Mouse (Mus musculus) liver, embryonic 14.5 days (tissue): ENCODE measurements around the gene Rbsn. TPM values are rescaled to one million over a fixed set of nuclear protein-coding genes. Genes with fewer than 3 reads are reported as not detected.

Experiments used
- ATAC-seq: fragments of 200-750 bp; cut with Nextera tagmentation; 2 replicates; pipeline ENCODE4 v1.8.0; 2017; ENCODE audit warnings: moderate number of reproducible peaks, mild to moderate bottlenecking, moderate library complexity; ENCODE audit not compliant: insufficient read depth
- DNase-seq, 3 experiments: peaks; one replicate each; pipeline ENCODE4 v3.0.0-alpha.2; 2012 to 2013; ENCODE audit warnings: low read depth in 3 of 3, low spot score in 3 of 3
- H3K27ac ChIP-seq: fragments of 300-500 bp; sonication (generic); 2 replicates; pipeline ENCODE4 v1.5.1; 2014; ENCODE audit warnings: moderate library complexity, mild to moderate bottlenecking, control low read depth, inconsistent platforms
- H3K27me3 ChIP-seq: fragments of 300-500 bp; sonication (generic); 2 replicates; pipeline ENCODE4 v1.6.1; 2014; ENCODE audit warnings: mild to moderate bottlenecking, low read length, moderate library complexity; ENCODE audit not compliant: control insufficient read depth, insufficient read depth
- H3K36me3 ChIP-seq: fragments of 300-500 bp; sonication (generic); replicated peaks from 2 replicates; pipeline ENCODE4 v1.6.1; 2014; ENCODE audit warnings: low read depth; ENCODE audit not compliant: control insufficient read depth, insufficient read depth
- H3K4me1 ChIP-seq, 2 experiments: fragments of 200-500 bp in 1 of 2; fragments of 300-500 bp in 1 of 2; sonication (generic) in 1 of 2; replicated peaks; 2 replicates each; pipeline ENCODE4 v1.6.1; 2012 to 2014; ENCODE audit warnings: antibody characterized with exemption in 1 of 2, inconsistent platforms in 1 of 2, low read length in 1 of 2; ENCODE audit not compliant: control insufficient read depth in 2 of 2, insufficient read depth in 2 of 2
- H3K4me2 ChIP-seq: fragments of 300-500 bp; sonication (generic); 2 replicates; pipeline ENCODE4 v1.6.1; 2014; ENCODE audit warnings: low read depth, mild to moderate bottlenecking, control low read depth, moderate library complexity
- H3K4me3 ChIP-seq, 2 experiments: fragments of 200-500 bp in 1 of 2; fragments of 300-500 bp in 1 of 2; sonication (generic) in 1 of 2; 2 replicates each; pipeline ENCODE4 v1.5.1; 2012 to 2014; ENCODE audit warnings: low read depth in 2 of 2, low read length in 2 of 2, mild to moderate bottlenecking in 2 of 2, control low read depth in 1 of 2, inconsistent platforms in 1 of 2, moderate library complexity in 1 of 2; ENCODE audit not compliant: insufficient read depth in 1 of 2
- H3K9ac ChIP-seq: fragments of 300-500 bp; sonication (generic); replicated peaks from 2 replicates; pipeline ENCODE4 v1.6.1; 2014; ENCODE audit warnings: mild to moderate bottlenecking, control low read depth, moderate library complexity
- H3K9me3 ChIP-seq: fragments of 300-500 bp; sonication (generic); 2 replicates; pipeline ENCODE4 v1.6.1; 2016; ENCODE audit warnings: low read length, mixed read lengths; ENCODE audit not compliant: control insufficient read depth
- CTCF ChIP-seq: IDR thresholded peaks from 2 replicates; pipeline ENCODE4 v1.5.1; 2016; ENCODE audit warnings: antibody characterized with exemption, low read depth, control low read depth
- EP300 ChIP-seq: IDR thresholded peaks from 2 replicates; pipeline ENCODE4 v1.6.1; 2016; ENCODE audit warnings: antibody characterized with exemption, low read depth
- WGBS: fragments of 180-500 bp; shearing (Covaris S2); extraction: QIAGEN DNeasy Blood & Tissue Kit; methylation state at CpG from one replicate; pipeline ENCODE4 v1.1.7; 2014; ENCODE audit not compliant: insufficient replicate concordance; 5-methylcytosine and 5-hydroxymethylcytosine counted together
- polyA plus RNA-seq, 2 experiments: library from polyadenylated mRNA; depleted of rRNA in 1 of 2; stranded (reverse) in 1 of 2; unstranded in 1 of 2; fragments of >200 nt; fragmentation: Nextera tagmentation in 1 of 2; extraction: Ambion mirVana in 1 of 2; gene quantifications; 2 replicates each; pipeline versions ENCODE4 v1.2.1 to v1.2.3; 2012 to 2014

Rbsn gene
- 3.1 and 3.8 TPM in 2 replicates for polyA plus RNA-seq (2012; rRNA removed)
- polyA plus RNA-seq (2014; fragmentation: Nextera tagmentation; extraction: Ambion mirVana) = 4.8 and 5.3 TPM in 2 replicates

- TF ChIP-seq EP300 (no peak), CTCF (peak; percentile 47)
- ATAC-seq = peak; percentile 94
- Histone ChIP-seq H3K4me3 (peak within 1 kb of the TSS; percentile 92 to 93), H3K9ac (peak within 1 kb of the TSS; percentile 90), H3K4me2 (peak within 1 kb of the TSS; percentile 86), H3K27ac (peak within 1 kb of the TSS; percentile 26), H3K36me3 (no peaks in the 10 kb centered on the region; the same call in 1 of the 2 replicates), H3K9me3 (no peaks in the 10 kb centered on the region), H3K27me3 (no peaks in the 10 kb centered on the region), H3K4me1 (peaks cover 10 to 14% of the 10 kb centered on the region in 2 experiments)
- peak; percentile 82 to 85 (median 84) for DNase-seq
- 9% methylated on average over 35 of the region's 35 CpGs for WGBS
Measured at GRCm38 (mm10) chr6:92214773-92215449, at the start of gene Rbsn. Gene Rbsn, minus strand, starts transcription at chr6:92214925.

GRCm38 (mm10) chr6:92261162-92261843 is 46.6 kb upstream of the Rbsn start:
- Histone ChIP-seq H3K4me1 (peaks cover 2 to 3% of the 10 kb centered on the region in 2 experiments; a peak in 3 of 4 replicates), H3K9me3 (no peaks in the 10 kb centered on the region), H3K27ac (no peak overlapping the region), H3K4me2 (no peak overlapping the region), H3K36me3 (no peaks in the 10 kb centered on the region), H3K27me3 (no peaks in the 10 kb centered on the region), H3K9ac (no peak overlapping the region), H3K4me3 (no peak overlapping the region)
- WGBS = 44% methylated on average over 4 of the region's 4 CpGs
- TF ChIP-seq EP300 (no peak), CTCF (no peak)
- ATAC-seq = no peak
- DNase-seq = no peak

DNA sequence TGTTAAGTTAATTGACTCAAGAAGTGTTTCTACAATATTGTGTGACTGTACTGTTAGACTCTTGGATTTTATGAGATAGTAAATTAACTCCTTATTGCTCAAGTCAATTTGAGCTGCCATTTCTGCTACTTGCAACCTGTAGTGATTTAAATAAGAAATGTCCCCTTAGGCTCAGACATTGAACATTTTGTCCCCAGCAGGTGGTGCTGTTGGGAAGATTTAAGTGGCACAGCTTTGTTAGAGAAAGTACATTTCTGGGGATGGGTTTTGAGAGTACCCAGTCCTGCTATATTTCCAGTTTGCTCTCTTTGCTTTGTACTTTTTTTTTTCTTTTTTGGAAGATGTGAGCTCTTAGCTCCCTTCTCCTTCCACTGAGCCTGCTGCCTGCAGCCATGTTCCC is 40.6 kb upstream of the Rbsn start:
- Histone ChIP-seq H3K36me3 (no peaks in the 10 kb centered on the region), H3K27ac (no peak overlapping the region), H3K4me1 (peaks cover 2 to 5% of the 10 kb centered on the region in 2 experiments; a peak in 3 of 4 replicates), H3K9me3 (no peaks in the 10 kb centered on the region), H3K9ac (no peak overlapping the region), H3K4me2 (no peak overlapping the region), H3K4me3 (no peak overlapping the region), H3K27me3 (no peaks in the 10 kb centered on the region)
- TF ChIP-seq CTCF (no peak), EP300 (no peak)
- DNase-seq (no peak), ATAC-seq (no peak)

GRCm38 (mm10) chr6:92253253-92253870 is 38.6 kb upstream of the Rbsn start:
- Histone ChIP-seq H3K27me3 (no peaks in the 10 kb centered on the region), H3K4me2 (no peak overlapping the region), H3K9me3 (no peaks in the 10 kb centered on the region), H3K36me3 (no peaks in the 10 kb centered on the region), H3K27ac (no peak overlapping the region), H3K4me1 (0 out of 4 replicates have a peak, but pooled peaks cover 0 to 2% of the 10 kb centered on the region in 2 experiments), H3K9ac (no peak overlapping the region), H3K4me3 (no peak overlapping the region)
- TF ChIP-seq CTCF (no peak), EP300 (no peak)
- 35% methylated on average over 3 of the region's 3 CpGs for WGBS
- no peak for ATAC-seq
- no peak for DNase-seq
